Mouse (Mus musculus) 416B (cell line): ENCODE measurements at regions not wholly inside any gene's neighbourhood (a gene's known extent, or its start where the extent isn't known, plus 50 kb on each side); places are given as distances from the start of the nearest gene placed in this dataset.

Source experiments
- DNase-seq: peaks from one replicate; pipeline ENCODE4 v3.0.0; 2011; ENCODE audit warnings: low read depth

- DNase-seq, result no peak
Measured at GRCm38 (mm10) chr1:153962161-153962720, 62.2 kb upstream of the Teddm2 start.

GRCm38 (mm10) chr1:153963744-153964342, 63.8 kb upstream of the Teddm2 start:
- no peak for DNase-seq

GRCm38 (mm10) chr1:153969401-153969800, 69.4 kb upstream of the Teddm2 start:
- no peak for DNase-seq

- no peak for DNase-seq
Measured at GRCm38 (mm10) chr1:153974300-153974699, 74.3 kb upstream of the Teddm2 start.

- no peak for DNase-seq
Measured at GRCm38 (mm10) chr1:153977963-153978726, 78.1 kb upstream of the Teddm2 start.

- DNase-seq, result no peak
Measured at GRCm38 (mm10) chr1:153980886-153981285, 80.9 kb upstream of the Teddm2 start.

GRCm38 (mm10) chr1:153985595-153985994, 85.6 kb upstream of the Teddm2 start:
- no peak for DNase-seq

- DNase-seq, result no peak
Measured at GRCm38 (mm10) chr1:153986632-153987031, 86.6 kb upstream of the Teddm2 start.

GRCm38 (mm10) chr1:153988297-153988696, 88.3 kb upstream of the Teddm2 start:
- no peak for DNase-seq

GRCm38 (mm10) chr1:153990651-153991435, 90.8 kb upstream of the Teddm2 start:
- DNase-seq, result no peak

- no peak for DNase-seq
Measured at GRCm38 (mm10) chr1:153992466-153992865, 92.4 kb upstream of the Teddm2 start.

GRCm38 (mm10) chr1:153994871-153995270, 94.8 kb upstream of the Teddm2 start:
- DNase-seq, result no peak

- DNase-seq, result no peak
Measured at GRCm38 (mm10) chr1:153997201-153998181, 97.5 kb upstream of the Teddm2 start.

- DNase-seq, result no peak
Measured at GRCm38 (mm10) chr1:153999776-154000175, 99.7 kb upstream of the Teddm2 start.

- DNase-seq, result no peak
Measured at GRCm38 (mm10) chr1:154003669-154004068, 103.6 kb upstream of the Teddm2 start.

GRCm38 (mm10) chr1:154004647-154005046, 104.6 kb upstream of the Teddm2 start:
- DNase-seq, result no peak

- no peak for DNase-seq
Measured at GRCm38 (mm10) chr1:154006055-154006454, 106.0 kb upstream of the Teddm2 start.

- no peak for DNase-seq
Measured at GRCm38 (mm10) chr1:154007440-154007839, 107.4 kb upstream of the Teddm2 start.

GRCm38 (mm10) chr1:154008593-154009310, 108.7 kb upstream of the Teddm2 start:
- DNase-seq, result no peak

- no peak for DNase-seq
Measured at GRCm38 (mm10) chr1:154010681-154011080, 110.7 kb upstream of the Teddm2 start.

- no peak for DNase-seq
Measured at GRCm38 (mm10) chr1:154016516-154016915, 116.5 kb upstream of the Teddm2 start.
